Mouse (Mus musculus): ENCODE measurements around the gene Chd3. TPM values are rescaled to one million over a fixed set of nuclear protein-coding genes. Genes with fewer than 3 reads are reported as not detected.

Chd3 gene
- polyA plus RNA-seq, 1 experiment, result 14.5 TPM

DNA sequence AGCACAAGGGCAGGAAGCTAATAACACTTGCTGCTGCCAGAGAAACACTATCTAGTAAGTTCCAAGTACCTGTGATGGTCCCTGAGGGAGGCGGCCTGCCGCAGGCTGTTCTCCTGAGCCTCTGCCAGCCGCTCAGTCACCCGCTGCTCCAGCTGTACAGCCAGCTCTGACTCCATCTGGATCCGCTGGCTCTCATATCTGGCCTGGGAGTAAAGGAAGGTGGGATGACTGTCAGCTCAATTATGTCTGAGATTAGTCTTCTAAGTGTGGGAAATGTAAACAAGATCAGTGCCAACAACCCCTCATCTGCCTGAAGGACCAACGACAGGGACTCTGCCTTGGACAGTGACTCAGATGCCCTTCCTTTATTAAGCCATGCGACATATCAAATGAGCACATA lies 57.9 kb downstream of the Chd3 start:
- peaks cover 74% of the 10 kb centered on the region for H3K36me3 ChIP-seq (replicated peaks; ENCODE audit: low read length)
- TF ChIP-seq GATA1 (IDR thresholded peaks at IDR 0.05; ENCODE audit: borderline replicate concordance, low read length) (no peak), FLI1 (IDR thresholded peaks at IDR 0.05; ENCODE audit: low read length) (no peak)
- no peak overlapping the region for H3K4me3 ChIP-seq (replicated peaks)
- H3K4me1 ChIP-seq, result peaks cover 7% of the 10 kb centered on the region; the same call in 1 of the 2 replicates
- no peaks in the 10 kb centered on the region for H3K9me3 ChIP-seq
- peaks cover 3% of the 10 kb centered on the region for H3K27me3 ChIP-seq (replicated peaks)

GRCm38 (mm10) chr11:69306039-69306438 lies 63.2 kb downstream of the Chd3 start:
- H3K4me1 ChIP-seq, result peaks cover 2% of the 10 kb centered on the region; the same call in 1 of the 2 replicates
- peaks cover 1% of the 10 kb centered on the region for H3K27me3 ChIP-seq (replicated peaks)
- TF ChIP-seq FLI1 (IDR thresholded peaks at IDR 0.05; ENCODE audit: low read length) (no peak), GATA1 (IDR thresholded peaks at IDR 0.05; ENCODE audit: borderline replicate concordance, low read length) (no peak)
- no peak overlapping the region for H3K4me3 ChIP-seq (replicated peaks)
- peaks cover 79% of the 10 kb centered on the region for H3K36me3 ChIP-seq (replicated peaks; ENCODE audit: low read length)
- H3K9me3 ChIP-seq, result no peaks in the 10 kb centered on the region

DNA sequence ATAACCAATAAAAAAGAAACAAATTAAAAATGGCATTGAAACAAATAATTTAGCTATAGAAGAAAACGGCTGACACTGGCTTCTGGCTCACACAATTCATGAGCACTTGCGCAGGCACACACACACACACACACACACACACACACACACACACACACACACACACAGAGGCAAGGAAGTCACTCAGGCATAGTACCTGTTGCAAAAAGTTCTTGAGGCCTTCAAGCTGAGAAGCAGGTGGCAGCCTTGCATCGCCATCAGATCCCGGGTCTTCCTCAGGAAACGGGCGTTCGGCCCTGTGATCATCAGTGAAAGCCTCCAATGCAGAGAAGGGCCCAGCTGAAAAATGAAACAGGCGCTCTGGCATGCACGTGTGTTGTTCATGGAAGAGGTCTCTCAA lies 63.9 kb downstream of the Chd3 start:
- H3K9me3 ChIP-seq, result no peaks in the 10 kb centered on the region
- no peak for TF ChIP-seq FLI1 (IDR thresholded peaks at IDR 0.05; ENCODE audit: low read length)
- H3K36me3 ChIP-seq (replicated peaks; ENCODE audit: low read length), result peaks cover 72% of the 10 kb centered on the region
- H3K4me3 ChIP-seq (replicated peaks), result no peak overlapping the region
- H3K27me3 ChIP-seq (replicated peaks), result peaks cover 1% of the 10 kb centered on the region
- H3K4me1 ChIP-seq, result peaks cover 3% of the 10 kb centered on the region; the same call in 1 of the 2 replicates

DNA sequence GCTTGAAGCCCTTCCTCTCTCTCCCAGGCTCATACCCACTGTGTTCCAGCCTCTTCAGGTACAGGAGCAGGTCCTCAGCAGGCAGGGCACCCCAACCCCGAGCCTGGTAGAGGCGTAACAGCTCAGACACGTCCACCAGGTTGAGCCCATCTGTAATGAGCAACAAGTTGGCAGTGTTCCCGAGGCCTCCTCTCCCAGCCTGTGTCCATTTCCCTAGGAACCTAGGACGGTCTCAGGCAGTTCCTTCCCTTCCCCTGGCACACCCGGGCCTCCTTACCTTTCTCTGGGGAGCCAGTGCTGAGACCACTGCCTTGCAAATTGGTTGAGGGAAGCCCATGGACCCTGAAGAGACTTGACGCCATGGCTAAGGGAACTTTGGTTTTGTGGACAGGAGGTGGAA lies 66.4 kb downstream of the Chd3 start:
- H3K4me3 ChIP-seq (replicated peaks), result no peak overlapping the region
- H3K27me3 ChIP-seq (replicated peaks), result peaks cover 3% of the 10 kb centered on the region
- peaks cover 58% of the 10 kb centered on the region for H3K36me3 ChIP-seq (replicated peaks; ENCODE audit: low read length)
- H3K9me3 ChIP-seq, result no peaks in the 10 kb centered on the region
- H3K4me1 ChIP-seq, result peaks cover 3% of the 10 kb centered on the region; the same call in 1 of the 2 replicates
- TF ChIP-seq FLI1 (IDR thresholded peaks at IDR 0.05; ENCODE audit: low read length), result no peak
- no peak for TF ChIP-seq GATA1 (IDR thresholded peaks at IDR 0.05; ENCODE audit: borderline replicate concordance, low read length)

DNA sequence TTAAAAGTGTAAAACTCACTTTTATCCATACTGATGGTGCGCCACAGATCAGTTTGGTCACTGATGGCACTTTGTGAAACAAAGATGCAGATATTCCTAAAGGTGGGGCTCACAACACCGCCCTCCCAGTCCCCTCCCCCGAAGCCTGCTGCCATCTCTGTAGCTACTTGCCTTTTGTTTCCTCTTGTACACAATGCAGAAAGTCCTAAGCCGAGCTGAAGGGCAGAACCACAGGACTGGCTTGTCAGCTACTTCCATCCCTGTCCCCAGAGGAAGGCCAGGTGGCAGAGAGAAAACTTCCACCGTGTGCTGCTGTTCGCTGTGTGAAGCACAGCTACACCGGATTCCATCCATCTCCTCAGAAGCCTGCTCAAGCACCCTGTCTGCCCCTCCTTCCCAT lies 71.0 kb downstream of the Chd3 start:
- Histone ChIP-seq H3K9me3 (no peaks in the 10 kb centered on the region), H3K27me3 (replicated peaks) (peaks cover 19% of the 10 kb centered on the region), H3K4me3 (replicated peaks) (no peak overlapping the region), H3K4me1 (peaks cover 18% of the 10 kb centered on the region), H3K36me3 (replicated peaks; ENCODE audit: low read length) (peaks cover 23% of the 10 kb centered on the region)
- TF ChIP-seq FLI1 (IDR thresholded peaks at IDR 0.05; ENCODE audit: low read length), result no peak
- no peak for TF ChIP-seq GATA1 (IDR thresholded peaks at IDR 0.05; ENCODE audit: borderline replicate concordance, low read length)

DNA sequence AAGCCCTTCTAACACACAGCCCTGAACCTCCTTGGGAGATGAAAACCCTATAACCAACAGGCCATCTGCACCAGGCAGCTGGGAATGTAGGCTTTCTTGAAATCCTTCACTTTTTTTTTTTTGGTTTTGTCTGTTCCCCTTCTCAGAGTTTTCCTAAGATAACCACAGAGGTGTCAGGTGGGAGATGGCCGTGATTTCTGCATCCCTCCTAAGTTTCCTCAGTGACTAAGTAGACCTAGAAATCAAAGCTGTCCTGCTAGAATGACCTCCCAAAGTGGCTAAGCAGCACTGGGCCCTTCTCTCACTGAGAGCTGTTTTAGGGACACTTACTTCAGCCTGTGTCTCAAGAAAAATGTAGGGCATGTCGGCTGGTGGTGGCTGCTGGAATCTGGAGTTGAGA lies 71.4 kb downstream of the Chd3 start:
- no peak overlapping the region for H3K4me3 ChIP-seq (replicated peaks)
- peaks cover 19% of the 10 kb centered on the region for H3K36me3 ChIP-seq (replicated peaks; ENCODE audit: low read length)
- peaks cover 18% of the 10 kb centered on the region for H3K4me1 ChIP-seq
- peaks cover 19% of the 10 kb centered on the region for H3K27me3 ChIP-seq (replicated peaks)
- no peaks in the 10 kb centered on the region for H3K9me3 ChIP-seq
- TF ChIP-seq FLI1 (IDR thresholded peaks at IDR 0.05; ENCODE audit: low read length), result no peak
- TF ChIP-seq GATA1 (IDR thresholded peaks at IDR 0.05; ENCODE audit: borderline replicate concordance, low read length), result no peak

GRCm38 (mm10) chr11:69295286-69295685 lies 73.9 kb downstream of the Chd3 start:
- H3K36me3 ChIP-seq (replicated peaks; ENCODE audit: low read length), result peaks cover 9% of the 10 kb centered on the region
- no peak for TF ChIP-seq GATA1 (IDR thresholded peaks at IDR 0.05; ENCODE audit: borderline replicate concordance, low read length)
- no peak for TF ChIP-seq FLI1 (IDR thresholded peaks at IDR 0.05; ENCODE audit: low read length)

More at GRCm38 (mm10) chr11:69295286-69295685, 73.9 kb downstream of the Chd3 start:
- Histone ChIP-seq H3K4me1 (peaks cover 23% of the 10 kb centered on the region), H3K9me3 (no peaks in the 10 kb centered on the region), H3K27me3 (replicated peaks) (peaks cover 20% of the 10 kb centered on the region), H3K4me3 (replicated peaks) (no peak overlapping the region)

Other genes with a start within 250 kb of the Chd3 start
- 7.5 and 44.1 TPM in 2 replicates for gene Hes7, start 249.0 kb downstream of the Chd3 start, polyA plus RNA-seq (2012; ENCODE audit: insufficient read depth, low replicate concordance)
- 1.3 and 13.9 TPM in 2 replicates for gene 9130213A22Rik, start 246.8 kb downstream of the Chd3 start, polyA plus RNA-seq (2012; ENCODE audit: insufficient read depth, low replicate concordance)
- gene Aloxe3, start 243.5 kb downstream of the Chd3 start, polyA plus RNA-seq (2012; ENCODE audit: insufficient read depth, low replicate concordance), result not detected in 2 replicates
- not detected in 2 replicates for gene Alox12b, start 212.4 kb downstream of the Chd3 start, polyA plus RNA-seq (2012; ENCODE audit: insufficient read depth, low replicate concordance)
- not detected in 2 replicates for gene Alox8, start 171.6 kb downstream of the Chd3 start, polyA plus RNA-seq (2012; ENCODE audit: insufficient read depth, low replicate concordance)
- gene Gucy2e, start 132.4 kb downstream of the Chd3 start, polyA plus RNA-seq (2012; ENCODE audit: insufficient read depth, low replicate concordance), result 0.07 and 0.38 TPM in 2 replicates
- gene Cntrob, start 45.6 kb downstream of the Chd3 start, polyA plus RNA-seq (2012; ENCODE audit: insufficient read depth, low replicate concordance), result 1.7 and 9.3 TPM in 2 replicates
- gene Trappc1, start 45.4 kb downstream of the Chd3 start, polyA plus RNA-seq (2012; ENCODE audit: insufficient read depth, low replicate concordance), result 11.6 TPM in 1 of 2 replicates, not detected in the other
- not detected in 2 replicates for gene Kcnab3, start 43.1 kb downstream of the Chd3 start, polyA plus RNA-seq (2012; ENCODE audit: insufficient read depth, low replicate concordance)
- gene Rnf227, start 28.9 kb downstream of the Chd3 start, polyA plus RNA-seq (2012; ENCODE audit: insufficient read depth, low replicate concordance), result not detected in 2 replicates
- gene Naa38, start 26.1 kb upstream of the Chd3 start, polyA plus RNA-seq (2012; ENCODE audit: insufficient read depth, low replicate concordance), result 33.8 and 159 TPM in 2 replicates
- 0.25 and 2.4 TPM in 2 replicates for gene Cyb5d1, start 26.2 kb upstream of the Chd3 start, polyA plus RNA-seq (2012; ENCODE audit: insufficient read depth, low replicate concordance)
- gene Tmem88, start 28.8 kb upstream of the Chd3 start, polyA plus RNA-seq (2012; ENCODE audit: insufficient read depth, low replicate concordance), result 0.35 TPM in 1 of 2 replicates, not detected in the other
- 44.5 and 45.4 TPM in 2 replicates for gene Kdm6b, start 44.3 kb upstream of the Chd3 start, polyA plus RNA-seq (2012; ENCODE audit: insufficient read depth, low replicate concordance)
- 0.95 TPM in 1 of 2 replicates, not detected in the other for gene Dnah2, start 179.7 kb upstream of the Chd3 start, polyA plus RNA-seq (2012; ENCODE audit: insufficient read depth, low replicate concordance)
- gene Efnb3, start 190.8 kb upstream of the Chd3 start, polyA plus RNA-seq (2012; ENCODE audit: insufficient read depth, low replicate concordance), result 0.51 and 2.1 TPM in 2 replicates
- gene Wrap53, start 210.8 kb upstream of the Chd3 start, polyA plus RNA-seq (2012; ENCODE audit: insufficient read depth, low replicate concordance), result 19.7 and 50.2 TPM in 2 replicates
- 53.2 and 68.6 TPM in 2 replicates for gene Trp53, start 211.0 kb upstream of the Chd3 start, polyA plus RNA-seq (2012; ENCODE audit: insufficient read depth, low replicate concordance)
- 2.8 and 4.2 TPM in 2 replicates for gene Atp1b2, start 236.5 kb upstream of the Chd3 start, polyA plus RNA-seq (2012; ENCODE audit: insufficient read depth, low replicate concordance)
- gene Shbg, start 248.5 kb upstream of the Chd3 start, polyA plus RNA-seq (2012; ENCODE audit: insufficient read depth, low replicate concordance), result not detected in 2 replicates